Mouse (Mus musculus) liver, embryonic 14.5 days (tissue): ENCODE results near the gene Tipin.
A peak's percentile ranks its signal among the peaks of the same experiment; 100 is the strongest.

Experiments used
- CTCF ChIP-seq: IDR thresholded peaks from 2 replicates; pipeline ENCODE4 v1.5.1; 2016; ENCODE audit warnings: antibody characterized with exemption, low read depth, control low read depth
- EP300 ChIP-seq: IDR thresholded peaks from 2 replicates; pipeline ENCODE4 v1.6.1; 2016; ENCODE audit warnings: antibody characterized with exemption, low read depth

- peak; percentile 35; the same call in 1 of the 2 replicates for TF ChIP-seq CTCF
- no peak for TF ChIP-seq EP300
Measured at GRCm38 (mm10) chr9:64278665-64279310, 2.6 kb upstream of the Tipin start.
